Mouse (Mus musculus): ENCODE measurements around the gene 5730522E02Rik.

5730522E02Rik gene

GRCm38 (mm10) chr11:26125923-26126322 lies 84.6 kb downstream of the 5730522E02Rik start:
- DNase-seq: no peak

DNA sequence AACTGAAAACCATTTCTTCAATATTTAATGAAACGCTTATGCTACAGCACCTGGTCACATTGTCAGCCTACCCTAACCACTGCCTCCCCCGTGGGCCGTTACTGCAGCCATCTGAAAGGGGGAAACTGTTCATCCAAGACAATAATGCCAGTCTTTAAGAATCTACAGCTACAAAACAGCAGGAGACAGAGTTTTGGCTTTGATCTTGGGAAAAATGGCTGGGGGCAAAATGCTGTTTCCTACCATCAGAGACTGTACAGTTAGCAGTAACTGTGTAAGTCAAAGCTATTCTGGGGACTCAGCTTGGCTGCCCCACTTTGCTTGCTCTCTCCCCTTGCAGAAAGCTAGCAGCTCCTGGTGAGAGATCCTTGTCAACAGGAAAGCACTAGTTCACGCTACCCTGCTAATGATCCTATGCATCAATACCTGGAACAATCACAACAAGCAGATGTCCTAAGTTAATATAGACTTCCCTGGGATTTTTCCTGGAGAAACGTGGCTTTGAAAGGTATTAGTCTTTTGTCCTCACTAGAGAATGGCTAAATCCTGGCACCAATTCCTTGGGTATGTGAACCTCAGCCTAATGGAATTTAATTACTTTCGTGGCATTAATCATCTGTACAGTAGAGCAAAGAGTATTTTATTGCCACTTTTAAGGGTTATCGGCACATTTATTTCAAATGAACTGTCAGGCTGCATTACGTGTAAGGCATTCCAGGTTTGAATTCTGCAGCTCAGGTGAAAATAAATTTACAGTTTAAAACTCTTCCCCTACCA lies 89.6 kb downstream of the 5730522E02Rik start:
- DNase-seq: no peak

DNA sequence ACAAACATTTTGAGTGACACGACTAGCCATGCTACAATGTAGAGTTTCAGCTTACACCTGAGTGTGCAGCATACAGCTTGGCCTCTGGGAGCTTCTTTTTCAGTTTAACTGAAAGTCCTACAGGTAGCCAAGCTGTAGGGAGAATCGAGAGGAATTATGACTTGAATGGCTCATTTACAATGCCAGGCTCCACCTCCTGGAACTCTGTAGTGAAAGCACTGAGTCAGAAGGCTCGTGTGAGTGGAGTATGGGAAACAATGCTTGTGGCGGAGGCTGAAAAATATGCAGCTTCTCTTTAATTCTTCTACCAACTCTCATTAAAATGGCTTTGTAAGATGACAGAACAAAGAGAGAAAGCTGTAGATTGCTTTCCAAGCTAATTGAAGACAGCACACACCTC lies 92.9 kb downstream of the 5730522E02Rik start:
- no peak for DNase-seq

DNA sequence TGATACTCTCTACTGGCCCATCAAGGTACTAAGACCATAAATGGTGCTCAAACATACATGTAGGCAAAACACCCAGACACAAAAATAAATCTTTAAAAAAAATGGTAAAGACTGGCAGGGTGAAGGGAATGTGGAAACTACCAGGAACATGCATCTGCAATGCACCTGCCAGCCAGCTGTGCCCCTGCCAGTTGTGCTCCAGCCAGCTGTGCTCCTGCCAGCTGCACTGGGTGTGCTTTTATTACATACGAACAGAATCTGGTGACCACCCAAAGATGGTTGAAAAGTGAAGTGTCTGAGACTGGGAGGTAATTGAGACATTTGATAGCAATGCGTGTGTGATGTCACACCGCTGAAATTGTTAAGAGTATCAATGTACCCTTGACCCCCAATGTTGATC lies 98.4 kb downstream of the 5730522E02Rik start:
- no peak for DNase-seq

- DNase-seq: no peak
Observed at GRCm38 (mm10) chr11:26108647-26109046, 101.9 kb downstream of the 5730522E02Rik start.

GRCm38 (mm10) chr11:26104680-26105079 lies 105.9 kb downstream of the 5730522E02Rik start:
- no peak for DNase-seq

DNA sequence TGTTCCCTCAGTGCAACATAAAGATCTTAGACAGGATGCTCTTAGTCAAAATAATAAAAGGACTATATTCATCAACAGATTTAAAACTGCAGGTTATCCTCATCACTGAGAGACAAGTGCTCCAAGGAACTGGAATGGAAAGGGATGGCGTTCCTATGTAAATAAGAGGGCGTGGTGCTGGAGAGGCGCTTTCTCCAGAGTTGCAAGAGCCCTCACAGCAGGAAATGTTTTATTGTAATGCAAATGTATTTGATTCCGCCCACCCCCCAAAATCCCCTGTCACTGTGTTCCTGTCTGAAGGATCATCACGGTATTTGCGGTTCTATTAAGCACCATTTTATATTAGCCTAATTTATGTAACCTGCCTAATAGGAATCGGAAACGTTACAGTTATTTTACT lies 106.9 kb downstream of the 5730522E02Rik start:
- no peak for DNase-seq

DNA sequence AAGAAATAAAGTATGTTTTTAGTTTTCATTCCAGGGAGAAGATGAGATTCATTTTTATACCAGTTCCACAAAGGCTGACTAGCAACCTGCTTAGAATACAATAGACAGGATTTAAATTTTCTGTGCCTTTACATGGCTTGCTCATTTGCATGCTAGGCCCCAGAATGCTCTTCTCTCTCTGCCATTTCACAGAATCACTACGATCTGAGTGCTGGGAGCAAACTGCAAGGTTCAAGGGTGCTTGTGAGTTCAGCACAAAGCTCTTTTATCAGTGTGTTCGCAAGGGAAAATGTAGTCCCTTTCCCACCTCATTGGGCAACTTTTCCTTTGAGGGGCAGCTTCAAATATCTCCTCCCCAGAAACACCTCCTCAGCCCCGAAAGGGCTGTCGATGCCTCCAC lies 107.7 kb downstream of the 5730522E02Rik start:
- DNase-seq: no peak

- DNase-seq: no peak
Observed at GRCm38 (mm10) chr11:26100077-26100476, 110.5 kb downstream of the 5730522E02Rik start.

DNA sequence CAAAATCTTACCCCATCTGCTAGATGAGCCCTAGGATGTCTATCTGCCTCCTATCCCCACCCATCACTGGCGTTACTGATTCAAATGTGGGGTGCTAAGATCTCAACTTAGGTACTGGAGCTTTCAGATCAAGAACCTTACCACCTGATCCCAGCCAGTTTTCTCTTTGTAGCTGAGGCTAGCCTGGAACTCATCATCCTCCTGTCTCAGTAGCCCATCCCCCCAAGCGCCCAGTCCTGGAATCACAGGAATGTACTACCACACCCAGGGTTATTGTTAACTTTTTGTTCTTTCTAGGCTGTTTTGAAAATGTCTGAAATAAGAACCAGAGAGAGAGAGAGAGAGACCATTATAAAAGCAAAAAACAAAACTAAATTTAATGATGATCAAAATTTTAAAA lies 111.6 kb downstream of the 5730522E02Rik start:
- no peak for DNase-seq

DNA sequence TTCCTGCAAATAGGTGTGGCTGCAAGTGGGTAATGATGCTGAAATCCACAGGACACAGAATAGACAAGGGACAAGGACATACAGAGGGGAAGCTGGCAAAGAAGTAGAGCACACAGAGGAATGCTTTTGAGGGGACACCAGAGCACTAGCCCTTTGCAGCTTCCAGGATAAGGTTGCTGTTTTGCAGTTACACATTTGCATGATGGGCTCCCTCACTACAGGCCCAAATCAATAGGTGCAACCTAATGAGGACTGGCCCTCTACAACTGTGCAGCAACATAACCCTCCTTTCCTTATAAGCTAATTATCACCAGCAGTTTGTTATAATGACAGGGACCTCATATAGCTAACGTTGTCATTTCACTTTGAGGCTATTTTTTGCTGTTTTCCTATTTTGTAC lies 114.5 kb downstream of the 5730522E02Rik start:
- no peak for DNase-seq

- DNase-seq: no peak
Observed at GRCm38 (mm10) chr11:26088993-26089392, 121.6 kb downstream of the 5730522E02Rik start.

GRCm38 (mm10) chr11:26086679-26087078 lies 123.9 kb downstream of the 5730522E02Rik start:
- no peak for DNase-seq

- DNase-seq: no peak
Observed at GRCm38 (mm10) chr11:26085380-26086035, 125.1 kb downstream of the 5730522E02Rik start.

GRCm38 (mm10) chr11:26076335-26076734 lies 134.2 kb downstream of the 5730522E02Rik start:
- peak; percentile 29 for DNase-seq

- no peak for DNase-seq
Observed at GRCm38 (mm10) chr11:26075536-26075935, 135.0 kb downstream of the 5730522E02Rik start.

DNA sequence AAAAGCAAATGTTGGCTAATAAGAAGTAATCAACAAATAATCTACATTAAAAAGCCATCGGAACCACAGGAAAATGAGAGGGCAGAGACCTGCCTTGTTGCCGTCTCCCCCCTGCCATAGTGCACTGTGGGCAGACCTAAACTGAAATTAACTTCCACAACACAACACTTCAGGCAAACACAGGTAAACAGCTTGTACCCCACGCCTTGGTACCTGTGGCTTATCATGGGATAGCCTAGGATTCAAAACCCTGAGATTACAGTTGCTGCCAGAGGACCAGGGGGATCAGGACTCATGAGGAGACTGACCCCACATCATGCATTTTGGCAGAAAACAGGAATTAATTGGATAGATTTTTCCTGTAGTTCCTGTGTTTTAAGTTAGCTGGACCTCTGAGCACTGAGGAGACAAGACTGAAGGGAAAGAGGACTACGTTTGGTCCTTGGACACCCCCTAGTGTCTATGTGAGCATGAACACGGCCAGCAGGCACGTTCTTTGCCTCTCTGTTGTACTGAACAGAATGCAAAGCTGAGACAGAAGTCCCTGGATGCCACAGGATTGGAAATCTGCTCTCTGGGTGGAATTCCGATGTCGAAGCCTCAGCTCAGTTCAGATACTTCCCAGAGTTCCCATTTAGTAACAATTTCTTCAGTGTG lies 136.8 kb downstream of the 5730522E02Rik start:
- peak; percentile 84 for DNase-seq

DNA sequence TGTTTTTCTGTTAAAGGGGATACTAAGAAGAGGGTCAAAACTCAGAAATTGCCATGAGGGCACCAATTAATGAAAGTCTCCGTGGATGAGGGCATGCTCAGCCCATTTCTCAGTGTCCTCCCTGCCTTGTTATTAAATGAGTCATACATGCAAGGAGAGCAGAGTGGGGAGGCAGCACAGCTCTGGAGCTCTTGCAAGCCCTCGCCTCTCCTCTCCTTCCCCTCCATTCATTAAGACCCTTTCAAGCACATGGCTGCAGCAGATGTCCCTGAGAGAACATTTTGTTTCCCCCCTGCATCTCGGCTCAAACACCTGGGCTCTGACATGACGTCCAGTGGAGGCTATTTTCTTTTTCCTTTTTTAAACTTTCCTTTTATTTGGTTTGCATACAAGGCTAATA lies 138.5 kb downstream of the 5730522E02Rik start:
- no peak for DNase-seq

GRCm38 (mm10) chr11:26063252-26063651 lies 147.3 kb downstream of the 5730522E02Rik start:
- DNase-seq: no peak

DNA sequence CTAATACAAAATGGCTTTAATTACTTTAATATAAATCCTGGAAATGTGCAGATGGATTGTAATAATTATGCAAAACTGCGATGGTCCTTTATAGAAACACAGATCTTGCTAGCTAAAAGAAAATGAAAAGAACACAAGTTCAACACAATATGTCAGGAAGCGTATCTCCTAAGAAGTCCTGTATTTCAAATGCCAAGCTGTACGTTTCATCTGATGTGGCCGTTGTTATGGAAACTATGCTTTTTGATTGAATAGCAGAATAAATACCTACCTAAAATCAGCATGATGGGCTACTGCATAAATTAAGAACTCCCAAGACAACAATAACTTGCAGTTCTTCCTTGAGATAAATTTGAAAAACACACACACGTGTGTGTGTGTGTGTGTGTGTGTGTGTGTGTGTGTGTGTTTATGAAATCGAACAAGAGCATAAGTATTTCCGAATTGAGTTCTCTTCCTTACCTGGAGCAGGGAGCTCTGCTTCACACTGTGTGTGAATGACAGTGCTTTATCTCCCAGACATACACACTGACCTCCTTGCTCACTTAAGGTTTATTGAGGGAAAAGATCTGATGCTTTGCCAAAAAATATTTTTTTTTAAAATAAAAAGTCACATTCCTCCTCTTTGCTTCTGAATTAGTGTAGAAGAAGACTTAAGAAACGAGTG lies 149.0 kb downstream of the 5730522E02Rik start:
- DNase-seq: peak; percentile 20

DNA sequence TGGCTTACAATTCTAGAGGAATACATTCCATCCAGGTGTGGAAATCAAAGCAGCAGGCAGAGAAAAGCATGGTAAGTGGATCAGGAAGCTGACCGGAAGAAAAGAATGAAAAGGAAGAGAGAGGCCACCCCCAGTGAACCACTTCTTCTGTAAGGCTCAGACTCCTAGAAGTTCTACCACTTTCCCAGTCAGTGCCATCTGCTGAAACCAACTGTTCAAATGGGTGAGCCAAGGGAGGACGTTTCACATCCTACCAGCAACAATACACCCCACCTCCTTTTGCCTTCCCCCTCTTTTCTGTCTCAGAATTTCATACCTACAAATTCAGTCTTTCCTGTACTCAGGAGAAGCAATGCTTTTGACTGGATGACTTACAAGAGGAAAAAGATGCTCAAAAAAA lies 197.0 kb downstream of the 5730522E02Rik start:
- DNase-seq: peak; percentile 57

DNA sequence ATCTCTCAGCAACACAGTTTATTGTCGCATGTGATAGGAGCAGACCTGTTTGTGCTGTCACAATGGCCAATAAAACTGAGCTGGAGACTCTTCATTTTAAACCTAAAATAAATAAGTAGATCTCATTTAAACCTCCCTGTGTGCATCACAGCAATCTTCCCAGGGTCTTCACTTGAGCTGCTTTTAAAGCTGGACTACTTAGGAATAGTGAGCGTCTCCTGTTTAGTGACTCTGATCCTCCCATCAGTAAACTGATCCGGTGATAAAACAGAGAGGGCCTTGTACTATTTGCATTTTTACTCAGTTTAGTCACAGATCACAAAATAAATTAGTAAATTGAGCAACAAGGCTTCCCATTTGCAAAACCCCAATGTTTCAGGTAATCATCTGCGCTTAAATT lies 206.5 kb downstream of the 5730522E02Rik start:
- no peak for DNase-seq

- DNase-seq: no peak
Observed at GRCm38 (mm10) chr11:25999738-26000137, 210.8 kb downstream of the 5730522E02Rik start.

Data from layer of hippocampus, adult 9-11 months (tissue).